7 mouse cellular contexts compared by ENCODE assay signal in the genomic region with DNA sequence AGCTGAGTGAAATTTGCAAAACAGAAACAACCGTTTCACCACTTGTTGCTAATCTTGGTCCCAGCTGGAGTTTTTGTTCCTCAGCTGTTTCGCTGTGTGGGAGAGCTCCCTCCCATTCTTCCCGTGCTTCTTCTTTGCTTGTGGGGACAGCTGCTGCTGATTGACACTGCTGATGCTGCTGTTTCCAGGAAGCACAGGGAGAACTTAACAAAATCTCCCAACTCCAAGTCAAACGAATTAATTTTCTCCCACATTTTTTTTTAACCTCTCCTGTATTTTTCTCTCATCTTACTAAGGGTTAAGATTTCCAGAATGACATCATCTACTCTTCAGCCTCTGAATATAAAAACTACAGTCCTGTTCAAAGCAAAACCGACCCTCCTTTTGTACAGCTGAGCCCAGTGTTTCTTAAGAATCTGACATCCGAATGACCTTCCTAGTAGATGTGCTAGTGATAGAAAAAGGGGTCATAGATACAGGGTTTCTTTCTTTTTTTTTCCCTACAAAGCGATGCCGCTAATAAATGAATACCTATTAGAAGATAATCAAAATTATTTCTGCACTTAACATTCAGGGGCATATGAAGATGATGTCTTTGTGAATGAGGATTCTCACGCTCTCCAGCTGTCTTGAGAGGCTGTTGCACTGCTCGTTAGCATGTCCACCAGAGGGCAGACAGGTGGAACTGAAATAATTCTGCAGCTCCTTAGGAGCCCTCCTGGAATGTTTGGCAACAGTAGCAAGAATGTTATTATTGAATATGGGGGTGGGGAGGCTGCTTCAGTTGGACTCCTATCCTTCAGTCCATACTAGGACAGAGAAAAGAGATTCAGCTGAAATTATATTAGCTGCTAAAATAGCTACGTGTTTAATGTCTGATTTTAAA.
DNase-seq lines count a peak whose midpoint lies in the region; ATAC-seq and TF ChIP-seq lines count a peak whose summit lies in the region.

No protein-coding gene starts in this region.

- no peaks in the 10 kb centered on the region for H3K36me3 ChIP-seq in limb, embryonic 13.5 days
- no peaks in the 10 kb centered on the region for H3K36me3 ChIP-seq in neural tube, embryonic 13.5 days

- 0 out of 2 replicates have a peak overlapping the region, but pooled peaks have one; percentile 7 for H3K4me2 ChIP-seq in limb, embryonic 13.5 days (replicated peaks)
- H3K4me2 ChIP-seq in neural tube, embryonic 13.5 days, result peak overlapping the region; percentile 17

- H3K4me1 ChIP-seq in limb, embryonic 13.5 days, result peaks cover 16% of the 10 kb centered on the region
- peaks cover 21% of the 10 kb centered on the region for H3K4me1 ChIP-seq in neural tube, embryonic 13.5 days (replicated peaks)

- intact Hi-C loops in gastrocnemius, postnatal 14 days (cut with DNase I; ENCODE audit: low total_unique reads), result no loop called here

- CTCF ChIA-PET in Patski (lab: Charles Lee), result no interaction called here

- 0 out of 2 replicates have a peak overlapping the region, but pooled peaks have one; percentile 44 for H3K27ac ChIP-seq in limb, embryonic 13.5 days
- H3K27ac ChIP-seq in neural tube, embryonic 13.5 days (replicated peaks), result 0 out of 2 replicates have a peak overlapping the region, but pooled peaks have one; percentile 30

- WGBS in limb, embryonic 13.5 days, result 29% methylated on average over 11 of the region's 11 CpGs
- 21% methylated on average over 11 of the region's 11 CpGs for WGBS in neural tube, embryonic 13.5 days

- in situ Hi-C loops in Patski (cut with MboI; ENCODE audit: low pct_unique_long_range_greater_than_20kb), result no loop called here

- H3K27me3 ChIP-seq in Patski, result peaks cover 6% of the 10 kb centered on the region
- H3K27me3 ChIP-seq in limb, embryonic 13.5 days, result no peaks in the 10 kb centered on the region
- no peaks in the 10 kb centered on the region for H3K27me3 ChIP-seq in neural tube, embryonic 13.5 days

- no peak for DNase-seq in Patski (ENCODE audit: low read depth, low spot score)
- DNase-seq in cerebellum, adult 9-10 months, result peak; percentile 49
- peak; percentile 51 for DNase-seq in gastrocnemius, postnatal 14 days
- peak; percentile 6 for DNase-seq in kidney, adult 11 months
- no peak for DNase-seq in spleen, postnatal 36 days (ENCODE audit: low spot score in 2 of 2)

- peak; percentile 29 for TF ChIP-seq CTCF in Patski (IDR thresholded peaks at IDR 0.05)

- POLR2A ChIA-PET in Patski (lab: Charles Lee), result no interaction called here

- ATAC-seq in Patski, result no peak
- ATAC-seq in limb, embryonic 13.5 days (ENCODE audit: low FRiP score, low read depth), result peak; percentile 81
- peak; percentile 62 for ATAC-seq in neural tube, embryonic 13.5 days (ENCODE audit: low read depth)

- H3K4me3 ChIP-seq in limb, embryonic 13.5 days, result no peak overlapping the region
- no peak overlapping the region for H3K4me3 ChIP-seq in neural tube, embryonic 13.5 days

- no peak overlapping the region for H3K9ac ChIP-seq in limb, embryonic 13.5 days
- H3K9ac ChIP-seq in neural tube, embryonic 13.5 days, result no peak overlapping the region

- H3K9me3 ChIP-seq in limb, embryonic 13.5 days, result no peaks in the 10 kb centered on the region
- H3K9me3 ChIP-seq in neural tube, embryonic 13.5 days, result no peaks in the 10 kb centered on the region

Comparison
In these comparisons a context has a peak if more than half of its experiments do, and no peak if none do; other contexts are left out.
1. DNase-seq: peak in cerebellum, adult 9-10 months (single experiment), gastrocnemius, postnatal 14 days (single experiment) and kidney, adult 11 months (single experiment); none in Patski (single experiment) and spleen, postnatal 36 days (0 of 2).